8 mouse cellular contexts compared by ENCODE assay signal in the genomic region with DNA sequence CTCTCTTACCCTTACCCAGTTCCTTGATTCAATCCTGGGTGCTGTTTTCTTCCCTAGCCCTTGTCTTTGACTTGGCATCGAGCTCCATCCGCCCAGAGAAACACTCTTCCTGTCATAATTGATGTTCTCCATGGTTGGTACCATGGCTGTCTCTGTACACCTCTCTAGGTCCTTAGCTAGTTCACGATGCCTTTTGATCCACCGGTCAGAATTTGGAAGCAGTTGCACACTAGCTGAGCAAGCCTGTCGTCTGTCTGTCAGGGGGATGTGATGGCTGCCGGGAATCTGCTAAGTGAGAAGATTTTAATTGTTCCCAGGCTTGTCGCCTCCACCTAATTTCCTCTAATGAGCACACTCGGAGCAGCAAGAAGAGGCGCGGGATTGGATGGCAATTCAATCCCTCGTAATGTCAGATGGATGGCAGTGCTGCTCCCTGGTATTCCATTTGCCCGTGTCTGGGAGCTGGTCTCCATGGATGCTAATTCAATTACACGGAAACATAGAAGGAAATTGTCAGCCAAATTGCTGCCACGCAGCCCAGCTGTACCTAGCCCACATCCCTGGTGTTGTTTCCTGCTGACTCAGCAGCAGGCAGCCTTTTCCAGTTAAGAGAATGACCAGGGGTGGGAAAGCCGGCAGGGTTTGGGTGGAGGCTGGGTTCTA. TPM values are rescaled to one million over a fixed set of nuclear protein-coding genes. Genes with fewer than 3 reads are reported as not detected.
DNase-seq lines count a peak whose midpoint lies in the region; ATAC-seq and TF ChIP-seq lines count a peak whose summit lies in the region.
"Had no signal": no experiment of that assay in that cellular context is flagged by ENCODE, and none has a peak within 500 bp of the region (broad histone marks: within the 10 kb centered on the region; RNA-seq: fewer than 3 reads in every experiment).

No protein-coding gene starts in this region.

- H3K9me3 ChIP-seq in embryonic facial prominence, embryonic 10.5 days, result 0 out of 2 replicates have a peak, but pooled peaks cover 5% of the 10 kb centered on the region
- no peaks in the 10 kb centered on the region for H3K9me3 ChIP-seq in forebrain, embryonic 15.5 days

- no peaks in the 10 kb centered on the region for H3K36me3 ChIP-seq in embryonic facial prominence, embryonic 10.5 days (replicated peaks)
- no peaks in the 10 kb centered on the region for H3K36me3 ChIP-seq in forebrain, embryonic 15.5 days

- peak overlapping the region; percentile 24 for H3K4me2 ChIP-seq in forebrain, embryonic 15.5 days (replicated peaks)

- ATAC-seq in forebrain, embryonic 15.5 days (replicated peaks), result peak; percentile 88

- 35% methylated on average over 15 of the region's 15 CpGs for WGBS in embryonic facial prominence, embryonic 10.5 days
- WGBS in forebrain, embryonic 15.5 days, result 13% methylated on average over 15 of the region's 15 CpGs
- WGBS in cerebellum, adult 2 months, result 6% methylated on average over 15 of the region's 15 CpGs

- no peak overlapping the region for H3K9ac ChIP-seq in forebrain, embryonic 15.5 days (replicated peaks)

- peak overlapping the region; percentile 40; the same call in 1 of the 2 replicates for H3K27ac ChIP-seq in embryonic facial prominence, embryonic 10.5 days (replicated peaks)
- H3K27ac ChIP-seq in forebrain, embryonic 15.5 days (replicated peaks), result peak overlapping the region; percentile 77
- H3K27ac ChIP-seq in left cerebral cortex, adult 2 months, result no peak overlapping the region
- H3K27ac ChIP-seq in cerebellum, adult 2 months (ENCODE audit: insufficient read depth, low read length), result no peak overlapping the region

- TF ChIP-seq CTCF in left cerebral cortex, adult 2 months (IDR thresholded peaks at IDR 0.05), result no peak
- no peak for TF ChIP-seq CTCF in cerebellum, adult 2 months (IDR thresholded peaks at IDR 0.05; ENCODE audit: borderline replicate concordance, insufficient read depth, low read depth, low read length)

- H3K4me1 ChIP-seq in embryonic facial prominence, embryonic 10.5 days, result peaks cover 32% of the 10 kb centered on the region
- H3K4me1 ChIP-seq in forebrain, embryonic 15.5 days, result peaks cover 20% of the 10 kb centered on the region
- no peaks in the 10 kb centered on the region for H3K4me1 ChIP-seq in cerebellum, adult 2 months (ENCODE audit: control insufficient read depth, insufficient read depth, low read length)

- DNase-seq in embryonic facial prominence, embryonic 10.5 days (ENCODE audit: low spot score), result peak; percentile 75
- peak; percentile 21 to 27 for DNase-seq in left cerebral cortex, adult 2 months (ENCODE audit: extremely low spot score in 1 of 2, low spot score in 2 of 2)
- DNase-seq in retina, postnatal 1 day, result peak; percentile 95
- no peak for DNase-seq in gastrocnemius, adult 18-20 months (ENCODE audit: low spot score)
- no peak for DNase-seq in ovary, postnatal 10 days (ENCODE audit: low spot score)
- DNase-seq in cerebellum, adult 2 months, result no peak
- DNase-seq: liver had no signal

- intact Hi-C loops in left cerebral cortex, adult 2 months (cut with DNase I), result no loop called here

- H3K4me3 ChIP-seq in embryonic facial prominence, embryonic 10.5 days, result no peak overlapping the region
- no peak overlapping the region for H3K4me3 ChIP-seq in forebrain, embryonic 15.5 days
- H3K4me3 ChIP-seq in left cerebral cortex, adult 2 months, result no peak overlapping the region
- no peak overlapping the region for H3K4me3 ChIP-seq in cerebellum, adult 2 months (replicated peaks; ENCODE audit: insufficient read depth, low read depth, low read length)

- TF ChIP-seq POLR2A in cerebellum, adult 2 months (IDR thresholded peaks at IDR 0.05; ENCODE audit: borderline replicate concordance, insufficient read depth, low read length), result no peak

- H3K27me3 ChIP-seq in embryonic facial prominence, embryonic 10.5 days (replicated peaks; ENCODE audit: low read depth, poor library complexity, severe bottlenecking), result peaks cover 63% of the 10 kb centered on the region
- H3K27me3 ChIP-seq in forebrain, embryonic 15.5 days, result peaks cover 25% of the 10 kb centered on the region; the same call in 1 of the 2 replicates
- no peaks in the 10 kb centered on the region; the same call in 1 of the 2 replicates for H3K27me3 ChIP-seq in cerebellum, adult 2 months (ENCODE audit: control insufficient read depth, insufficient read depth, low read length)

RNA-seq across cellular contexts. Expression of gene Ccdc60, which starts 33.7 kb away (rescaled TPM):
- polyA plus RNA-seq in embryonic facial prominence, embryonic 10.5 days (2016; fragmentation: Nextera tagmentation; extraction: Ambion mirVana), result 0.59 and 0.60 TPM in 2 replicates
- 0.64 and 1.7 TPM in 2 replicates for polyA plus RNA-seq in forebrain, embryonic 15.5 days (2015; fragmentation: Nextera tagmentation; extraction: Ambion mirVana)
- total RNA-seq in left cerebral cortex, adult 2 months (2021), result under 1 TPM; 0.23 to 0.27 TPM
- total RNA-seq in gastrocnemius, adult 18-20 months (2021), result not detected
- 0.33 and 0.38 TPM in 2 replicates for polyA plus RNA-seq in cerebellum, adult 2 months (2012; rRNA removed)

Comparison
In these comparisons a context has a peak if more than half of its experiments do, and no peak if none do; other contexts are left out.
1. DNase-seq: peak in embryonic facial prominence, embryonic 10.5 days (single experiment), left cerebral cortex, adult 2 months (2 of 2) and retina, postnatal 1 day (single experiment); none in gastrocnemius, adult 18-20 months (single experiment), ovary, postnatal 10 days (single experiment) and cerebellum, adult 2 months (0 of 2).
2. H3K27ac ChIP-seq: peak in embryonic facial prominence, embryonic 10.5 days (single experiment) and forebrain, embryonic 15.5 days (single experiment); none in left cerebral cortex, adult 2 months (single experiment) and cerebellum, adult 2 months (single experiment).